Mouse (Mus musculus) kidney, postnatal 0 days (tissue): ENCODE measurements around the gene Cbx2. TPM values are rescaled to one million over a fixed set of nuclear protein-coding genes. Genes with fewer than 3 reads are reported as not detected.

ENCODE experiments used
- ATAC-seq: fragments of 200-750 bp; cut with Nextera tagmentation; replicated peaks from 2 replicates; pipeline ENCODE4 v1.8.0; 2017; ENCODE audit warnings: low read depth, moderate number of reproducible peaks, moderate TSS enrichment, moderate library complexity; ENCODE audit not compliant: low FRiP score
- DNase-seq: peaks from one replicate; pipeline ENCODE4 v3.0.0-alpha.2; 2016; ENCODE audit warnings: low spot score
- H3K27ac ChIP-seq: fragments of 300-500 bp; sonication (generic); 2 replicates; pipeline ENCODE4 v1.5.1; 2014; ENCODE audit warnings: mild to moderate bottlenecking
- H3K27me3 ChIP-seq: fragments of 300-500 bp; sonication (generic); 2 replicates; pipeline ENCODE4 v1.6.1; 2014; ENCODE audit warnings: low read length, mixed read lengths; ENCODE audit not compliant: insufficient read depth
- H3K36me3 ChIP-seq: fragments of 300-500 bp; sonication (generic); 2 replicates; pipeline ENCODE4 v1.6.1; 2014; ENCODE audit warnings: low read length, mixed read lengths; ENCODE audit not compliant: insufficient read depth
- H3K4me1 ChIP-seq: fragments of 300-500 bp; sonication (generic); replicated peaks from 2 replicates; pipeline ENCODE4 v1.6.1; 2014; ENCODE audit warnings: antibody characterized with exemption, low read length, mixed read lengths; ENCODE audit not compliant: insufficient read depth
- H3K4me2 ChIP-seq: fragments of 300-500 bp; sonication (generic); 2 replicates; pipeline ENCODE4 v1.6.1; 2014; ENCODE audit warnings: mild to moderate bottlenecking, low read length, moderate library complexity, mixed read lengths
- H3K4me3 ChIP-seq: fragments of 300-500 bp; sonication (generic); replicated peaks from 2 replicates; pipeline ENCODE4 v1.5.1; 2014; ENCODE audit warnings: low read depth, low read length
- H3K9ac ChIP-seq: fragments of 300-500 bp; sonication (generic); 2 replicates; pipeline ENCODE4 v1.6.1; 2014; ENCODE audit warnings: low read depth, low read length
- H3K9me3 ChIP-seq: fragments of 300-500 bp; sonication (generic); replicated peaks from 2 replicates; pipeline ENCODE4 v1.6.1; 2016; ENCODE audit warnings: low read length, inconsistent platforms, mixed read lengths
- CTCF ChIP-seq: IDR thresholded peaks from 2 replicates; pipeline ENCODE4 v1.5.1; 2016; ENCODE audit warnings: antibody characterized with exemption, low read depth, mild to moderate bottlenecking, moderate library complexity
- WGBS: fragments of 180-500 bp; shearing (Covaris S2); extraction: QIAGEN DNeasy Blood & Tissue Kit; methylation state at CpG from one replicate; pipeline ENCODE4 v1.1.7; 2014; 5-methylcytosine and 5-hydroxymethylcytosine counted together
- polyA plus RNA-seq: library from polyadenylated mRNA; unstranded; fragments of >200 nt; fragmentation: Nextera tagmentation; extraction: Ambion mirVana; gene quantifications from 2 replicates; pipeline ENCODE4 v1.2.1, GENCODE M21; 2015

Gene Cbx2
- polyA plus RNA-seq = 16.7 and 18.4 TPM in 2 replicates

- ATAC-seq (peak; percentile 83), DNase-seq (peak; percentile 89)
- H3K27me3 ChIP-seq = 0 out of 2 replicates have a peak, but pooled peaks cover 8% of the 10 kb centered on the region
- H3K4me3 ChIP-seq = peak within 1 kb of the TSS; percentile 82
- peak within 1 kb of the TSS; percentile 78 for H3K27ac ChIP-seq
- H3K4me2 ChIP-seq = peak within 1 kb of the TSS; percentile 96
- H3K9ac ChIP-seq = peak within 1 kb of the TSS; percentile 81
- no peaks in the 10 kb centered on the region for H3K9me3 ChIP-seq
- under 1% methylated on average over 82 of the region's 99 CpGs for WGBS
- peaks cover 11% of the 10 kb centered on the region for H3K36me3 ChIP-seq
- no peak for TF ChIP-seq CTCF
- H3K4me1 ChIP-seq = peaks cover 24% of the 10 kb centered on the region
Measured at GRCm38 (mm10) chr11:119022895-119023615, at the start of gene Cbx2. Cbx2 (plus strand) TSS chr11:119022962.

- 83% methylated on average over 7 of the region's 7 CpGs for WGBS
- Histone ChIP-seq H3K4me3 (no peak overlapping the region), H3K4me1 (no peaks in the 10 kb centered on the region), H3K36me3 (no peaks in the 10 kb centered on the region), H3K9ac (no peak overlapping the region), H3K4me2 (no peak overlapping the region), H3K9me3 (no peaks in the 10 kb centered on the region), H3K27me3 (no peaks in the 10 kb centered on the region; the same call in 1 of the 2 replicates), H3K27ac (no peak overlapping the region)
- TF ChIP-seq CTCF = no peak
- DNase-seq (no peak), ATAC-seq (no peak)
Measured at GRCm38 (mm10) chr11:118974340-118974739, 48.4 kb upstream of the Cbx2 start.

GRCm38 (mm10) chr11:118975427-118975826 lies 47.3 kb upstream of the Cbx2 start:
- 2% methylated on average over 10 of the region's 10 CpGs for WGBS
- peak; percentile 25; the same call in 1 of the 2 replicates for ATAC-seq
- H3K9me3 ChIP-seq = no peaks in the 10 kb centered on the region
- H3K36me3 ChIP-seq = no peaks in the 10 kb centered on the region
- H3K4me2 ChIP-seq = 0 out of 2 replicates have a peak overlapping the region, but pooled peaks have one; percentile 27
- no peak overlapping the region for H3K9ac ChIP-seq
- H3K27me3 ChIP-seq = no peaks in the 10 kb centered on the region; the same call in 1 of the 2 replicates
- H3K4me3 ChIP-seq = no peak overlapping the region
- no peaks in the 10 kb centered on the region for H3K4me1 ChIP-seq
- peak; percentile 93 for TF ChIP-seq CTCF
- H3K27ac ChIP-seq = no peak overlapping the region
- DNase-seq = peak; percentile 86

GRCm38 (mm10) chr11:118975917-118976316 lies 46.8 kb upstream of the Cbx2 start:
- no peak for DNase-seq
- Histone ChIP-seq H3K4me2 (0 out of 2 replicates have a peak overlapping the region, but pooled peaks have one; percentile 27), H3K4me1 (no peaks in the 10 kb centered on the region), H3K36me3 (no peaks in the 10 kb centered on the region), H3K27ac (no peak overlapping the region), H3K9me3 (no peaks in the 10 kb centered on the region), H3K27me3 (no peaks in the 10 kb centered on the region; the same call in 1 of the 2 replicates), H3K9ac (no peak overlapping the region), H3K4me3 (no peak overlapping the region)
- 20% methylated on average over 12 of the region's 12 CpGs for WGBS
- 0 out of 2 replicates have a peak, but pooled peaks have one; percentile 36 for ATAC-seq
- TF ChIP-seq CTCF = no peak

GRCm38 (mm10) chr11:118980388-118980787 lies 42.4 kb upstream of the Cbx2 start:
- Histone ChIP-seq H3K9ac (no peak overlapping the region), H3K27me3 (no peaks in the 10 kb centered on the region), H3K9me3 (no peaks in the 10 kb centered on the region), H3K4me1 (no peaks in the 10 kb centered on the region), H3K4me3 (no peak overlapping the region), H3K4me2 (no peak overlapping the region), H3K36me3 (no peaks in the 10 kb centered on the region), H3K27ac (no peak overlapping the region)
- no peak for DNase-seq
- ATAC-seq = no peak
- TF ChIP-seq CTCF = no peak
- 87% methylated on average over 2 of the region's 2 CpGs for WGBS

GRCm38 (mm10) chr11:118981012-118981776 lies 41.6 kb upstream of the Cbx2 start:
- ATAC-seq (no peak), DNase-seq (peak; percentile 8)
- no peaks in the 10 kb centered on the region for H3K27me3 ChIP-seq
- H3K9ac ChIP-seq = no peak overlapping the region
- H3K36me3 ChIP-seq = no peaks in the 10 kb centered on the region
- H3K4me1 ChIP-seq = no peaks in the 10 kb centered on the region
- H3K9me3 ChIP-seq = no peaks in the 10 kb centered on the region
- no peak overlapping the region for H3K4me2 ChIP-seq
- WGBS = 66% methylated on average over 18 of the region's 18 CpGs
- no peak overlapping the region for H3K27ac ChIP-seq
- peak; percentile 23; the same call in 1 of the 2 replicates for TF ChIP-seq CTCF
- no peak overlapping the region for H3K4me3 ChIP-seq
